Mouse (Mus musculus) gastrocnemius, postnatal 14 days (tissue): ENCODE results near the gene Kcnk4. TPM values are rescaled to one million over a fixed set of nuclear protein-coding genes. Genes with fewer than 3 reads are reported as not detected.

Source experiments
- DNase-seq: peaks from one replicate; pipeline ENCODE4 v3.0.0; 2021; ENCODE audit warnings: mixed read lengths
- intact Hi-C: fragments of 180-260 bp; cut with DNase I; formaldehyde crosslinking; loops from one replicate; pipeline ENCODE4 v1.15.1; 2025; ENCODE audit warnings: low total_unique reads
- long read RNA-seq, 2 experiments: library from polyadenylated mRNA; stranded (forward); transcript quantifications; one replicate each; pipeline ENCODE4 v2.0.0; 2021
- total RNA-seq, 2 experiments: library from RNA; stranded (reverse); gene quantifications; 2 replicates each; pipeline ENCODE4 v1.2.3; 2021

The Kcnk4 gene
- not detected for total RNA-seq
- long read RNA-seq, experiment 1, result 0 reads
- long read RNA-seq, experiment 2, result 0 reads

GRCm38 (mm10) chr19:6934195-6934977, at the start of gene Kcnk4:
Kcnk4 (minus strand) TSS chr19:6934515.
- intact Hi-C loops, result no loop called here
- no peak for DNase-seq

DNA sequence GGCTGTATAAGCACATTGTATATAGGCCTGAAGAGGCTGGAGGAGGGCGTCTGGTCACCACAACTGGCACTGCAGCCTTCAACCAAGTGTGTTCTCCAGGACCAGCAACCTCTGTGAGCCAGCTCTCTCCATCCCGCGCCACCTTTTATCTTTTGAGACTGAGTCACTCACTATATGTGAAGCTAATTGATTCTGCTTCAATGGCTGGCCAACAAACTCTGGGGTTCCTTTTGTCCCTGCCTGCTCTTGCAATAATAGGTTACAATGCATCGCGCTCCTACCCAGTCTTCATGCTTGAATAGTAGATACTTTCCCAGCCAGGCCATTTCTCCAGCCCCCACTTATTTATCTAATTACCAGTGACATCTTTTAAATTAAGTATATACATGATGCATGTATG, 49.3 kb upstream of the Kcnk4 start:
- intact Hi-C loops, result no loop called here
- DNase-seq, result no peak

DNA sequence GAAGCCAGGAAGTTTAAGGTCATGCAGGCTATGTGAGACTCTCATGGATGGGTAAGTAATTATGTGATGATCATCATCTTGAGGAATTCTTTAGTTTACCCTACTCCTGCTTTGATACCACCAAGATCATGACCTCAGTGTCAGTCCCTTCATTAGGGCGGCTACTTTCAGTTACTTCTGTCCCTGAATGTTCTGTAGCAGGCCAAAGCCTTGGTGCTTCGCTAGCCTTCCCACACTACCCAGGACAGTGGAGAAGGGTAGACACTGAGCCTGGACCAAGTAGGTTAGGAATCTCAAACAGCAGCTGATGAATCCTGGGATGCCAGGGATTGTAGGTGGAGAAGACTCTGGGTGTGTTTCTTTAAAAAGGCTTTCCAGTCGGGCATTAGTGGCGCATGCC, 47.1 kb upstream of the Kcnk4 start:
- intact Hi-C loops, result no loop called here
- no peak for DNase-seq

- intact Hi-C loops, result no loop called here
- DNase-seq, result peak; percentile 99
These were observed 46.2 kb upstream of the Kcnk4 start, which contains the start of gene Fkbp2 for GRCm38 (mm10) chr19:6980381-6981093. Fkbp2 (minus strand) TSS chr19:6980501.

DNA sequence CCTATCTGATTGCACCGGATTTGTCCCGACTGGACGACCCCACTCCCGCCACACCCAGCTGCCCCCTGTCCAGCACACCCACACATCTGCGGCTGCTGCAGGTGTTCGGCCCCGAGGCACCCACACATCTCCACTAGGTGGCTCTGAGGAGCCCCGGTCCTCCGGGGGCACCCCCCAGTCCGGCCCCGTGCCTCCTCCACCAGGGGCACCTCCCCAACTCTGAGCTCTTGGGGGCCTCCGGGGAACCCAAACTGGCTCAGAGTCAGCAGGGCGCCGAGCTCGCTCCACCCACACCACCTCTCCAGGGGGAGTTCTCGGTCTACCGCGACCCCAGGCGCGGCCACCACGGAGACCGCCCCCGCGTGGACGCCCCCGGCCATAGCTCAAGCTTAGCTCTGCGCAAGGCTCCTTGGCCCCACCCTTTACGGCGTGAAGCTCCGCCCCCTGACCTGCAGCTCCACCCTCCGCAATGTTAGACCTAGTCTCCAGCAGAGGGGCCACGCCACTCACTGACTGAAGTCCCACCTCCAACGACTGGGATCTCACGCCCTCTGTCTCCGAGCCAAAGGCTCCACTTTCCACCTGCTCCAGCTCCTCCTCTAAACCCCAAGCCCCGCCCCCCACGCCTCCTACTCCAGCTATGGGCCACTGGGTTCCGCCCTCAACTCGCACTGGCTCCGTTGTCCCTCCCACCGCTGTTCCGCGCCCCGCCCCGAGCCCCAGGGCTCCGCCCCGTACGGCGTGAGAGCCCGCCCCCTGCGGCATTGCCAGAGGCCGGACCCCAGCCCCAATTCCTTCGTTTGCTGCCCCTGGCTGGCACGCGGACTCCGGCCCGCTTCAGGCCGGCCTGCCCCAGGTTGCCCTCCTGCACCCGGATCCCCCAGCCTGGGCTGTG, 45.4 kb upstream of the Kcnk4 start:
- DNase-seq, result peak; percentile 100
- intact Hi-C loops, result no loop called here

GRCm38 (mm10) chr19:6979001-6979479, 44.7 kb upstream of the Kcnk4 start:
- intact Hi-C loops, result no loop called here
- no peak for DNase-seq

GRCm38 (mm10) chr19:6978639-6978974, 44.3 kb upstream of the Kcnk4 start:
- intact Hi-C loops, result no loop called here
- DNase-seq, result no peak

GRCm38 (mm10) chr19:6977759-6978638, 43.7 kb upstream of the Kcnk4 start:
- intact Hi-C loops, result no loop called here
- no peak for DNase-seq

- DNase-seq, result peak; percentile 86
- intact Hi-C loops, result no loop called here
These were observed 41.5 kb upstream of the Kcnk4 start, which contains the start of gene Plcb3 for GRCm38 (mm10) chr19:6975537-6976521. Plcb3 (minus strand) TSS chr19:6976470.

- DNase-seq, result peak; percentile 90
- intact Hi-C loops, result no loop called here
These were observed 40.2 kb upstream of the Kcnk4 start, which contains the start of gene Ppp1r14b for GRCm38 (mm10) chr19:6974211-6975205. Ppp1r14b (plus strand) TSS chr19:6974968.

DNA sequence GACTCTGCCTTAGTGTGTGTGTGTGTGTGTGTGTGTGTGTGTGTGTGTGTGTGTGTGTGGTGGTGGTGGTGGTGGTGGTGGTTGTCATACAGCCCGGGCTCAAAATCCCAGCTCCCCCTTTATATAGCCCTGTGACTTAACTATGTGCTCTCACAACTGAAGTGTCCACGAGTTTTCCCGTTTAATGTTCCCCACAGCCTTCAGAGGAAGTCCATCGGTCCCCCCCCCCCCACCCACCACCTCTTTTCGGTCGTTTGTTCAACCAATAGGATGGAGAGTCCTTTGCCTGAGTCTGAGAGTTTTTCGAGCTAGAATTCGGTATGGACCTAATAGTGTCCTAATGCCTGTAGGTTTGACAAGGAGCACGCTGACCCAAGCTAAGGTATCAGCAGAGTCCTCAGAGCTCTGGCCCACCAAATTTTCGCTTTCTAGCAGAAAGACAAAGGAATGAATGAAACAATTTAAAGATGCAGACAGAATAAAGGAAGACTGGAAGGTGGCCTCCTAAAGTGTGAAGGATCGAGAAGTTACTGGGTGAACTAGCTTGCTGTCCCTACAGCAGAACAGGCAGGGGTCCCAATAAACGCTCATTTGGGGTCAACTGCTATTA, 39.4 kb upstream of the Kcnk4 start:
- DNase-seq, result no peak
- intact Hi-C loops, result no loop called here

DNA sequence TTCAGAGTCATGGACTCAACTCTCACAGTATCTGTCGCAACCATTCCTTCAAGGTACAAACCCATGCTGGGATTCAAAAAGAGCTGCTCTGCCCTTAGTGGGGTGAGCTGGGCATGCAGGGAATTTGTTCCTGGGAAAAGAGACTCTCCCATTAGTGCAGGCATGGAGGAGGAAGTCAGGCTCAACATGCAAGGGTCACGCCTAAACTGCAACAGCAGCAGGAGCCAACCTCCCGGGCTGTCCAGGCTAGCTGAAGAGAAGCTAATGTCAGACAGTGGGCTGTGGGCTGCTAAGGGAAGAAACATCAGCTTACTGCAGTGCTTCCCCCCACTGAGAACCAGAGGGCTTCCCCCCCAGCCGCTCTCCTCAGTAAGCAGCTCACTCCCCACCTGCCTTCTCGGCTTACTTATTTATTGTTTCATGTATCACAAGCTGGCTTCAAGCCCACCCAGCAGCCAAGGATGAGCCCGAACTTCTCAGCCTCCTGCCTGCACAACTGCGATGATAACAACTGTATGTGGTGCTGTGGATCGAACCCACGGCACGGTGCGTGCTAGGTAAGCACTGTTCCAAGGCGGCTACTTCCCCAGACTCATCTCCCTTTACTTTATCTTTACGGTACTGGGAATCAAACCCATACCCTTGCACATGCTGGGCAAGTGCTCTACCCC, 38.1 kb upstream of the Kcnk4 start:
- no peak for DNase-seq
- intact Hi-C loops, result no loop called here

- intact Hi-C loops, result no loop called here
These were observed 37.3 kb upstream of the Kcnk4 start for GRCm38 (mm10) chr19:6971644-6972043.

DNA sequence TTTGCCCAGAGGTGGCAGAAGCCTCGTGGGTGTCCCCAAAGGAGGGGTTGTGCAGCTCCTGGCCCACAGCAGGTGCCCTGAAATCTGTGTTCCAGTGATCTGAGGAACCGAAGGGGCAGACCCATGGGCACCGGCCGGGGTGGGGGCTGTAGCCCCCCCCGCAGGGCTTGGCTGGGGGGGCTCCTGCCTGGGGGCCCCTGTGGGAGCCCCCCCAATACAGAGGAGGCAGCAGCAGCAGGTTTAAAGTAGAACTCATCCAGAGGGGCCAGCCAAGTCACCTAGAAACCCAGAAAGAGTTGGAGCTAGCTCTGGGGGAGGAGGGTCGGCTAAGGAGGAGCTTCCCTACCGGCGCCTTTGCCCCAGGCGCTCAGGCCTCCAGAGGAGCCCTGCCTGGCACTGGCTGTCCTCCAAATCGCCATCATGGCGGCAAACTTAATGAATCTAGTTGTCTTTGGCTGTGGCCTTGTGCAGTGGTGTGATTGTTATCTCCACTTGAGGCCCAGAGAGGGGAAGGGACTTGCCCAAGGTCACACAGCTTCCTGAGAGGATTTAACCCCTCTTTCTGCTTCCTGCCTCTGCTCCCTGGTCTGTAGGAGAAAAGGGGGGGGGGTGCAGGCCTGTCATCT, 36.3 kb upstream of the Kcnk4 start:
- intact Hi-C loops, result no loop called here
- DNase-seq, result no peak

More at GRCm38 (mm10) chr19:6971644-6972043, 37.3 kb upstream of the Kcnk4 start:
- no peak for DNase-seq
